Mouse (Mus musculus): ENCODE measurements at regions not wholly inside any gene's neighbourhood (a gene's known extent, or its start where the extent isn't known, plus 50 kb on each side); places are given as distances from the start of the nearest gene placed in this dataset.

DNA sequence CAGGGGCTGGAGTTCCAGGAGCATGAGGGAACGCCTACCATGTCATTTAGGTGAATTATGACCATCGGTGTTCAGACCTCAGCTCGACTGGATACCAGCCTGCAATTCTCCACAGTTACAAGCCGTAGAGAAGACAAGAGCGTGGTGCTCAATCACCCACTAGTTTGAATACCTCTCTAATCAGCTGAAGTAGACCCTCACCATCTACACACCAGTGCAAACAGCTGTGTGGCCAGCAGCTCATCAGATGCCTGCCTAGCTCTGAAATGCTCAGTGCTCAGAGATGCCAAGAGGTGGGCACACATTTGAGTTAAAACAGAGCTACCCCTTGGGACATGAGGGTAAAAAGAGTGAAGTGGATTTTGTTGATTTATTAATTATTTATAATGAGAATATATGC lies 660.2 kb downstream of the Magi1 start:
- no peak for DNase-seq (ENCODE audit: low spot score in 2 of 2)

- DNase-seq (ENCODE audit: low spot score in 2 of 2), result no peak
Observed at GRCm38 (mm10) chr6:93616926-93617325, 666.8 kb downstream of the Magi1 start.

DNA sequence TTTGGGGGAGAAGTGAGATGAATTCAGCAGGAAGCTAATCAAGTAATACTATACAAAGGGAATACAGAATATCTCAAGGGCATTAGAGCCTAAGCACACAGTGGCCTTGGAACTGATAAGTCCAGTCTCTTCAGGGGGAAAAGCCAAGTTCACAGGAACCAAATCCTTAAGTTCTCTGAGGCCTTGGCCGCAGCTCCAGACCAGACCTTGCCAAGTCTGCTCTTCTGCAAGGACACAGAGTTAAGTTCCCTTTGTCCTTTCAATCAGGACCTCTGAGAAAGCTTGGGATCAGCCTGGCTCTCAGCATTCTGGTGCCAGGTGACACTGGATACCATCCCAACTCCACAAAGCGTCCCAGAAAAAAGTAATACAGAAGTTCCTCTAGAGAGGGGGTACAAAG lies 657.1 kb upstream of the Adamts9 start:
- DNase-seq (ENCODE audit: low spot score in 2 of 2), result no peak

- no peak for DNase-seq (ENCODE audit: low spot score in 2 of 2)
Observed at GRCm38 (mm10) chr6:93599371-93599770, 656.1 kb upstream of the Adamts9 start.

GRCm38 (mm10) chr6:93589935-93590334 lies 646.6 kb upstream of the Adamts9 start:
- no peak for DNase-seq (ENCODE audit: low spot score in 2 of 2)

GRCm38 (mm10) chr6:93586871-93587270 lies 643.6 kb upstream of the Adamts9 start:
- DNase-seq (ENCODE audit: low spot score in 2 of 2), result no peak

DNA sequence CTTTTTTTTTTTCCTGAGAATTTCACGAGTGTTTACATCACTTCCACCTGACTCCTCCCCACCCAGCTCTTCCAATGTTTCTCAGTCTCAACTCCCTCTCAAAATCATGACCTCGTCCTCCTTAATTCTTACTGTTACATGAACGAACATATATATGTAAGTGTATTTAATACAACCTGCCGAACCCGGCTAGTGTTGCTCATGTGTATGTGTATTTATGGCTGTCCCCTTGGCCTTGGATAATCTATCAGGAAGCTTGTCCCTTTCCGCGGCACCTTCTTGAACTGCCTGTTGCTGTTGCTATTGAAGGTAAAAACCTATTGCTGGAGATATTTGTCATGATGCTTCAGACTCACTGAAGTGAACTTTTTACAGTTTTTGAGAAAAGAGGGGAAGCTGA lies 637.8 kb upstream of the Adamts9 start:
- DNase-seq (ENCODE audit: low spot score in 2 of 2), result no peak

DNA sequence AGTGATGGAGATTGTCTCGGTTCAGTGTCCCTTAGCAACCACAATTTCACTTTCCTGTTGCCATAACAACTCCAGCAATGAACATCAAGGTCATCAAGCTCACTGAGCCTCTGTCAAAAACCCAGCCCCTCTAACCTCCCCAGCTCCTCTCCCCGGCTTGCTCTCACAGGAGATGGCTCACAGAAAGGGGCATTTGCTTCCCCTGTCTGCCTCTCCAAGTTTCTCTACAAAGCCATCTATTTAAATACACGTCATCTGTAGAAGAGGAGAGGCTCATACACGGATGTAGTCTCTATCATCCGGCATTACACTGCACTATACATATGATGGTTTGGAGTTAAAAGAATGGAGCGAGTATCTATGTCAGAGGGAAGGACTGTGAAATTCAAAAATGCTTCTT lies 637.4 kb upstream of the Adamts9 start:
- no peak for DNase-seq (ENCODE audit: low spot score in 2 of 2)

- no peak for DNase-seq (ENCODE audit: low spot score in 2 of 2)
Observed at GRCm38 (mm10) chr6:93575249-93575648, 632.0 kb upstream of the Adamts9 start.

DNA sequence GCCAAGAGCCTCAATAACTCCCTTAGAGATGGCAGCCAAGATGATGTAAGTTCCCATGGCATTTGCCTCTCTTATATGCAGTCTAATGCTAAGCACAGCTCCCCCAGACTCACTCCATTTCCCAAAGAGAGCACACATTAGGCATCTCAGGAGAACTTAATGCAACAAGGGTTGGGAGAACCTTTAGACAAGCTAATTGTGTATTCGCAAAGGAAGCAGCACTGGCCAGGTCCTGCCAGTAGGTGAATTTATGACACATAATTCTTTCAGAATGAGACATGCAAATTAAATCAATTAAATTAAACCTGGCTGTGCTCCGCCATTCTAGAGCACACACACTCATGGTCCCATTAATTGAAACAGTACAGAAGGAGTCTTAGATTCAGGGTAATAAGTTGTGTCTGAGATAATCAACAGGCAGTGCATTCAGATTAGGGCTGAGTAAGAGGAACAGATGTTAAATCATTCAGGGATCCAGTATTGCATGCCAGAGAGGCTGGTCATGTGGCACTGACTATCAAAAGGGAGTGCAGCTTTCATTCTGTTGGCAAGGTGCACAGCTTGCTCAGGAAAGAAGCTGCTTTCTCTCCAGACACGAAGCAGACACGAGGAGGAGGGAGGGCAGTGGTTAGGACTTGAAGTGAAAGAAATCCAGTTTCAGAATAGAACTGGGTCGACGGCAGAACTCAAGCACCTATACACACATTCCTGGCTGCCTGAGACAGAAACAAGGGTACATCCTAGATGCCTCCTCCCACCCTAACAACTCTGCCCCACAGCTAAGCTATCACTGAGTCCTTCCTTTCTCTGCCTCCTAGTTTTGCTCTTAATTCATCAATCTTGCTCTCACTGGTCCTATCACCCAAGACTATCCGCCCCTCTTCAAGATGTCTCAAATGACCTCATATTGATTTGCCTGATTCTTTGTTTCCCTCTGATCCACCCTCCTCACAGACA lies 630.7 kb upstream of the Adamts9 start:
- peak; percentile 9 for DNase-seq (ENCODE audit: low spot score in 2 of 2)

GRCm38 (mm10) chr6:93569866-93570265 lies 626.6 kb upstream of the Adamts9 start:
- DNase-seq (ENCODE audit: low spot score in 2 of 2), result no peak

DNA sequence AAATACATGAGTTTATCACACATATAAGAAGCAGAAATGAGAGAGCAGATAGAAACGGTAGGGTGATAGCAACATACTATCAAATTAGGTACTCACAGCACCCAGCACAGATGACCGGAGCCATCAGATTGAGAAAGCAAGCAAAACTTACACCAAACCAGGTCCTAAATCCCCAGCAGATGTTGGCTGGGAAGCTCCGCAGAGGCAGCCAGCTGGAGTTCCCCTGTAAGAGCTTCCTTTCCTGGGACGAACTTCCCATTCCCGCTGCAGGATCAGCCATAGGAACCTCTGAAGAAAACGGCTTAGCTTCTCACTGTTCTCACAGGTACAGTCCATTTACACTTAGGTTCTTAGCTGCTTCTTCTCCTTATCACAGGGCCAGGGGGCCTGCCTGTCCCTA lies 625.9 kb upstream of the Adamts9 start:
- no peak for DNase-seq (ENCODE audit: low spot score in 2 of 2)

GRCm38 (mm10) chr6:93566661-93567060 lies 623.4 kb upstream of the Adamts9 start:
- DNase-seq (ENCODE audit: low spot score in 2 of 2), result no peak

DNA sequence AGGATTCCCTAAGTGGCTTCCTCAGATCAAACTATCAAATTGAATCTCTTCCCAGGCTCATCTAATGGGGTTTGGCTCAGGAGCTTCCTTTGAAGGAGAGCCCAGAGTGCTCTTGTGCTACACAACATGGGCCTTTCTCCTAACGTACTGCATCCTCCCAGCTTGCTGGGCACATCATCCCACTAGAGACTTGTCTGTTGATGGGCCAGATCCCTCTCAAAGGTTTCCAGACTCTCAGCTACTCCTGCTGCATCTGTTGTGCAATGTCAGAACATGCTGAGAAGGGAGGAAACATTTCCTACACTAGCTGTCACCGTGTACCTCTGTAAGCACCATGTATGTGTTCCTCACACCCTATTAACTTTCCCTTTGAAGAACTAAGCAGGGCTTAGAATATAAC lies 605.0 kb upstream of the Adamts9 start:
- DNase-seq (ENCODE audit: low spot score in 2 of 2), result no peak

GRCm38 (mm10) chr6:93544246-93544645 lies 601.0 kb upstream of the Adamts9 start:
- no peak for DNase-seq (ENCODE audit: low spot score in 2 of 2)

- no peak for DNase-seq (ENCODE audit: low spot score in 2 of 2)
Observed at GRCm38 (mm10) chr6:93543354-93544129, 600.2 kb upstream of the Adamts9 start.

GRCm38 (mm10) chr6:93539583-93539982 lies 596.3 kb upstream of the Adamts9 start:
- no peak for DNase-seq (ENCODE audit: low spot score in 2 of 2)

GRCm38 (mm10) chr6:93539171-93539570 lies 595.9 kb upstream of the Adamts9 start:
- no peak for DNase-seq (ENCODE audit: low spot score in 2 of 2)

DNA sequence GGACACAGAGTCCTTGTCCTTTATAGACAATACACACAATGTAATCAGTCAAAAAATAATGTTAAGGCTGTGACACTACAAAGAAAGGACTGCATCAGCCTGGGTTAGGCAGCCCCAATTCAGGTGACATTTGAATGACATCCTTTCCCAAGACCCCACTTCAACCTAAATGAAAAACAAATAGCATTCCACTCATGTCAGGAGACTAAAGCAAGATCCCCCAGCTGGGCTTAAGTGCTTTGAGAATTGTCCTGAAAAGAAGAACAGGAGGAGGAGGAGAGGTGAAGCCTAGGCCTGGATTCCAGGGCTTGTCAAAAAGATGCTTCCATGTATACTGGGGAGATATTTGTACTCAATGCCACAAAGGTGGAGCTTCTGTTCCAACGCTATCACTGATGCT lies 594.7 kb upstream of the Adamts9 start:
- DNase-seq (ENCODE audit: low spot score in 2 of 2), result no peak

GRCm38 (mm10) chr6:93537126-93537525 lies 593.8 kb upstream of the Adamts9 start:
- DNase-seq (ENCODE audit: low spot score in 2 of 2), result no peak

DNA sequence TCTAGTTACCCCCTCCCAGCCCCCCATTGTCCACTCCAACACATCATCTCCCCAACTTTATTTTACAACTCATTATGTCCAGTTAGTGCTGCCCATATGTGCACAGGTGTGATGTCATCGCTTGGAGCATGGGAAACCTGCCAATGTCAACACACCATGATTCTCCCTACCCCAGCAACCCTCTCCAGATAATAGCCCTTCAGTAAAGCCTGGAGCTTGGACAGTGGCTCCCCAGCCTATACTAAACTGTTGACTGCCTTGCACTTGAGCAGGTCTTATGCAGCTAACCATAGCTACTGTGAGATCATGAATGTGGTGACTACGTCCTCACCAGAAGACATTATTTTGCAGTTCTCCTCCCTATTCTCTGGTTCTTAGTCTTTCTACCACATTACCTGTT lies 570.5 kb upstream of the Adamts9 start:
- DNase-seq (ENCODE audit: low spot score in 2 of 2), result no peak

DNA sequence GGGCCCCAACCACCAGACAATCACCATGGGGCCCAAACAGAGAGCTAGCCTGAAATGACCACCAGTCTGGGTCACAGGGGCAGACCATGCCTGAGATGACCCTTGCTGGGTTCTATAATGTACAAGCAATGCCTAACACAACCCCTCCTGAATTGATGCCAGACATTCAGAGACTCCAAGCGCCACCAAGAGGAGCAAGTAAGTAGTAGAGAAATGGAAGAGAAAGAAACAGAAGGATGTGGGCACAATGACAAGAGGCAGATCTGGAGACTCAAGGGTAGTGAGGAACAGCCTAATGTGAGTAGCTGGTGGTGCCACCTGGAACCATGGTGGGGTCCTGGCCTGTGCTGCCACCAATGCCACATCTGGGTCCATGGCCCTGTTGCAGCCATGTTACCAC lies 566.6 kb upstream of the Adamts9 start:
- DNase-seq (ENCODE audit: low spot score in 2 of 2), result no peak

- DNase-seq (ENCODE audit: low spot score in 2 of 2), result no peak
Observed at GRCm38 (mm10) chr6:93497824-93498223, 554.5 kb upstream of the Adamts9 start.
